Mouse (Mus musculus) testis, postnatal 10 days (tissue): ENCODE results near the gene Mterf1a.
"Not testable (repeated sequence)": the region's sequence is repeated elsewhere in the genome, so short reads cannot be mapped to it uniquely, and the experiment has no call there.

Source experiments
- DNase-seq: peaks from one replicate; pipeline ENCODE4 v3.0.0; 2021; ENCODE audit warnings: low spot score

Mterf1a gene

GRCm38 (mm10) chr5:3893459-3894293 is at the start of gene Mterf1a:
Mterf1a (minus strand) TSS chr5:3893933.
- not testable (repeated sequence) for DNase-seq

- not testable (repeated sequence) for DNase-seq
These were observed 49.4 kb upstream of the Mterf1a start for GRCm38 (mm10) chr5:3943169-3943568.

- no peak for DNase-seq
These were observed 47.5 kb upstream of the Mterf1a start for GRCm38 (mm10) chr5:3941240-3941639.

- DNase-seq = no peak
These were observed 45.6 kb upstream of the Mterf1a start for GRCm38 (mm10) chr5:3939335-3939734.

- DNase-seq = no peak
These were observed 45.2 kb upstream of the Mterf1a start for GRCm38 (mm10) chr5:3938905-3939304.

GRCm38 (mm10) chr5:3935778-3936554 is 42.2 kb upstream of the Mterf1a start:
- no peak for DNase-seq

- no peak for DNase-seq
These were observed 41.5 kb upstream of the Mterf1a start for GRCm38 (mm10) chr5:3935266-3935665.

GRCm38 (mm10) chr5:3933551-3933950 is 39.8 kb upstream of the Mterf1a start:
- DNase-seq = no peak

GRCm38 (mm10) chr5:3931636-3932035 is 37.9 kb upstream of the Mterf1a start:
- DNase-seq = no peak

- DNase-seq = no peak
These were observed 37.0 kb upstream of the Mterf1a start for GRCm38 (mm10) chr5:3930760-3931159.

GRCm38 (mm10) chr5:3928690-3929046 is 34.9 kb upstream of the Mterf1a start:
- peak; percentile 54 for DNase-seq

- DNase-seq = peak; percentile 81
These were observed 34.3 kb upstream of the Mterf1a start, which contains the start of gene Akap9 for GRCm38 (mm10) chr5:3927801-3928689. Akap9 (plus strand) TSS chr5:3928054.

- DNase-seq = no peak
These were observed 32.9 kb upstream of the Mterf1a start for GRCm38 (mm10) chr5:3926666-3927065.

- DNase-seq = no peak
These were observed 28.6 kb upstream of the Mterf1a start for GRCm38 (mm10) chr5:3922350-3922749.

- no peak for DNase-seq
These were observed 11.7 kb upstream of the Mterf1a start for GRCm38 (mm10) chr5:3905471-3905870.

- DNase-seq = not testable (repeated sequence)
These were observed 524 bp upstream of the Mterf1a start for GRCm38 (mm10) chr5:3894294-3894619.

GRCm38 (mm10) chr5:3889201-3889600 is 4.5 kb downstream of the Mterf1a start:
- no peak for DNase-seq

GRCm38 (mm10) chr5:3886862-3887261 is 6.9 kb downstream of the Mterf1a start:
- not testable (repeated sequence) for DNase-seq

- DNase-seq = no peak
These were observed 20.2 kb downstream of the Mterf1a start for GRCm38 (mm10) chr5:3873485-3873884.

- no peak for DNase-seq
These were observed 21.4 kb downstream of the Mterf1a start for GRCm38 (mm10) chr5:3872348-3872747.

- DNase-seq = no peak
These were observed 23.6 kb downstream of the Mterf1a start for GRCm38 (mm10) chr5:3870161-3870560.

GRCm38 (mm10) chr5:3845026-3845425 is 48.7 kb downstream of the Mterf1a start, which contains the start of gene Lrrd1:
Lrrd1 (plus strand) TSS chr5:3845173.
- DNase-seq = peak; percentile 49
